Mouse (Mus musculus) E14TG2a.4 (cell line): ENCODE measurements at regions not wholly inside any gene's neighbourhood (a gene's known extent, or its start where the extent isn't known, plus 50 kb on each side); places are given as distances from the start of the nearest gene placed in this dataset.

Source experiments
- CTCF ChIP-seq: conservative IDR thresholded peaks from 2 replicates; pipeline ENCODE4 v1.5.1; 2014; ENCODE audit warnings: low read length
- POU5F1 ChIP-seq: IDR thresholded peaks from 2 replicates; pipeline ENCODE4 v1.6.1; 2014; ENCODE audit warnings: low read length, borderline replicate concordance

GRCm38 (mm10) chr12:104629449-104629848 lies 122.3 kb downstream of the Dicer1 start:
- TF ChIP-seq CTCF (no peak), POU5F1 (no peak)
